Mouse (Mus musculus) midbrain, postnatal 0 days (tissue): ENCODE measurements around the gene Anxa4. TPM values are rescaled to one million over a fixed set of nuclear protein-coding genes. Genes with fewer than 3 reads are reported as not detected.

Source experiments
- ATAC-seq: fragments of 200-750 bp; cut with Nextera tagmentation; 2 replicates; pipeline ENCODE4 v1.8.0; 2017; ENCODE audit warnings: moderate number of reproducible peaks, mild to moderate bottlenecking, moderate TSS enrichment, moderate library complexity; ENCODE audit not compliant: low FRiP score
- DNase-seq: peaks from one replicate; pipeline ENCODE4 v3.0.0-alpha.2; 2015; ENCODE audit warnings: low spot score
- H3K27ac ChIP-seq: fragments of 300-500 bp; sonication (generic); 2 replicates; pipeline ENCODE4 v1.5.1; 2014; ENCODE audit warnings: low read depth, mild to moderate bottlenecking, low read length, mixed read lengths
- H3K27me3 ChIP-seq: fragments of 300-500 bp; sonication (generic); 2 replicates; pipeline ENCODE4 v1.6.1; 2014; ENCODE audit warnings: low read length, control low read depth, mixed read lengths; ENCODE audit not compliant: insufficient read depth
- H3K36me3 ChIP-seq: fragments of 300-500 bp; sonication (generic); 2 replicates; pipeline ENCODE4 v1.6.1; 2014; ENCODE audit warnings: low read length, control low read depth, mixed read lengths; ENCODE audit not compliant: insufficient read depth
- H3K4me1 ChIP-seq: fragments of 300-500 bp; sonication (generic); 2 replicates; pipeline ENCODE4 v1.6.1; 2014; ENCODE audit warnings: mild to moderate bottlenecking, control low read depth, antibody characterized with exemption, low read length, mixed read lengths; ENCODE audit not compliant: insufficient read depth
- H3K4me2 ChIP-seq: fragments of 300-500 bp; sonication (generic); 2 replicates; pipeline ENCODE4 v1.6.1; 2014; ENCODE audit warnings: low read depth, mild to moderate bottlenecking, low read length, mixed read lengths; ENCODE audit not compliant: poor library complexity, severe bottlenecking
- H3K4me3 ChIP-seq: fragments of 300-500 bp; sonication (generic); 2 replicates; pipeline ENCODE4 v1.5.1; 2014; ENCODE audit warnings: low read depth, mild to moderate bottlenecking, low read length, moderate library complexity
- H3K9ac ChIP-seq: fragments of 300-500 bp; sonication (generic); replicated peaks from 2 replicates; pipeline ENCODE4 v1.6.1; 2014; ENCODE audit warnings: mild to moderate bottlenecking, low read length, moderate library complexity, mixed read lengths; ENCODE audit not compliant: poor library complexity, severe bottlenecking
- H3K9me3 ChIP-seq: fragments of 300-500 bp; sonication (generic); 2 replicates; pipeline ENCODE4 v1.6.1; 2016; ENCODE audit warnings: low read length, control low read depth
- CTCF ChIP-seq: IDR thresholded peaks from 2 replicates; pipeline ENCODE4 v1.5.1; 2016; ENCODE audit warnings: antibody characterized with exemption, mild to moderate bottlenecking
- WGBS: fragments of 180-500 bp; shearing (Covaris S2); extraction: QIAGEN DNeasy Blood & Tissue Kit; methylation state at CpG from one replicate; pipeline ENCODE4 v1.1.7; 2014; 5-methylcytosine and 5-hydroxymethylcytosine counted together
- polyA plus RNA-seq: library from polyadenylated mRNA; unstranded; fragments of >200 nt; fragmentation: Nextera tagmentation; extraction: Ambion mirVana; gene quantifications from 2 replicates; pipeline ENCODE4 v1.2.1, GENCODE M21; 2015
- total RNA-seq: library from RNA; depleted of rRNA; stranded (reverse); fragments of >200 nt; gene quantifications from 2 replicates; pipeline ENCODE4 v1.2.3, GENCODE M21; 2014

Gene Anxa4
- total and polyA plus RNA-seq, 2 experiments from 2014 or later, result 3.9 to 5.0 TPM

DNA sequence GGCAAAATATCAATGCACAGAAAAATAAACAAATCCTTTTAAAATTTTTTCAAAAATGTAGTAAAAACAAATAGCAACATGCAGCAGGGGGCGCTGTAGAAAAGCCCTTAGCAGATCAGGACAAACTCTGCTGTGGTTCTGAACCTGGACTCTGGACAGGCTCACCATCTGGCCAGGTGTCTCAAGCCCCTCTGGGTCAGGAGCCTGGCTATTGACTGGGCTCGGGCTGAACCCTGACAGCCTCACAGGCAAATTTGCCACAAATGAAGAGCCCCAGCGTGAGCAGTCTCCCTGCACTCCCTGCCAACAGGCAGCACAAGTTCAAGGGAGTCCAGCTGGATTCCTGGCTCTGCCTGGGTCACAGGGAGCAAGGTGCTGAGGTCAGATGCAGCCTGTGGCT is 20.0 kb upstream of the Anxa4 start:
- no peak overlapping the region for H3K4me2 ChIP-seq
- no peak overlapping the region for H3K4me3 ChIP-seq
- 21% methylated on average over 3 of the region's 3 CpGs for WGBS
- no peak overlapping the region for H3K27ac ChIP-seq
- TF ChIP-seq CTCF, result peak; percentile 59
- H3K4me1 ChIP-seq, result peaks cover 5% of the 10 kb centered on the region
- H3K9me3 ChIP-seq, result no peaks in the 10 kb centered on the region
- H3K36me3 ChIP-seq, result no peaks in the 10 kb centered on the region
- H3K9ac ChIP-seq, result no peak overlapping the region
- no peaks in the 10 kb centered on the region for H3K27me3 ChIP-seq
- ATAC-seq, result no peak
- peak; percentile 26 for DNase-seq

GRCm38 (mm10) chr6:86812919-86813318 is 19.5 kb upstream of the Anxa4 start:
- Histone ChIP-seq H3K4me3 (no peak overlapping the region), H3K4me2 (no peak overlapping the region), H3K9me3 (no peaks in the 10 kb centered on the region), H3K9ac (no peak overlapping the region), H3K27me3 (no peaks in the 10 kb centered on the region), H3K27ac (no peak overlapping the region), H3K36me3 (no peaks in the 10 kb centered on the region), H3K4me1 (peaks cover 5% of the 10 kb centered on the region)
- 60% methylated on average over 4 of the region's 4 CpGs for WGBS
- no peak for ATAC-seq
- no peak for DNase-seq
- no peak for TF ChIP-seq CTCF

DNA sequence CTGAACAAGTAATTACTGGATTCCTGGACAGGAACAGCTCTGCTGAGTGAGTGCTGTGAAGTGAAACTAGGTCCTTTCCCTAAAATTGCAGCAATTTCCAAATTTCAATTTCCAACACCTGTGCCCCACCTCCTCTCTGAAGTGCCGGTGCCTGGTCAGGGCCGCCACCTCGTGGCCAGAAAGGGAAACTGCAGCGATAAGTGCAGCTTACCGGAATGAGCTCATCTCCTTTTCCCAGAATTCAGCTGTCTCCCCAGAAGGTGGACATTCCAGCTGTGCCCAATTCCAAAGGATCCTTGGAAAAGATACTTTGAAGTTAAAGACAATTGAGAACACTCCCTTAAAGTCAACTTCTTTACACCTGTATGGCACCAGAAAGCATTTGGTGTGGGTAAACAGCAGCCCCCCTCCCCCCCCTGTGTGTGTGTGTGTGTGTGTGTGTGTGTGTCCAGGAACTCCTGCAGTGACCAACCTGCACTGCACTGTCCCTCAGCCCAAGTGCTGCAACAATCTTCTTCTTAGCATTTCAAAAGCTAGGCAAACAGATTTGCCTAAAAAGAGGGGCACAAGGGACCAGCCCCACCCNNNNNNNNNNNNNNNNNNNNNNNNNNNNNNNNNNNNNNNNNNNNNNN is 13.2 kb upstream of the Anxa4 start:
- H3K27me3 ChIP-seq, result no peaks in the 10 kb centered on the region
- no peak overlapping the region for H3K27ac ChIP-seq
- peaks cover 5% of the 10 kb centered on the region for H3K4me1 ChIP-seq
- peak; percentile 98 for TF ChIP-seq CTCF
- H3K9ac ChIP-seq, result no peak overlapping the region
- H3K4me3 ChIP-seq, result no peak overlapping the region
- no peaks in the 10 kb centered on the region for H3K9me3 ChIP-seq
- no peaks in the 10 kb centered on the region for H3K36me3 ChIP-seq
- 2% methylated on average over 5 of the region's 5 CpGs for WGBS
- DNase-seq (peak; percentile 77), ATAC-seq (0 out of 2 replicates have a peak, but pooled peaks have one; percentile 50)
- no peak overlapping the region for H3K4me2 ChIP-seq

DNA sequence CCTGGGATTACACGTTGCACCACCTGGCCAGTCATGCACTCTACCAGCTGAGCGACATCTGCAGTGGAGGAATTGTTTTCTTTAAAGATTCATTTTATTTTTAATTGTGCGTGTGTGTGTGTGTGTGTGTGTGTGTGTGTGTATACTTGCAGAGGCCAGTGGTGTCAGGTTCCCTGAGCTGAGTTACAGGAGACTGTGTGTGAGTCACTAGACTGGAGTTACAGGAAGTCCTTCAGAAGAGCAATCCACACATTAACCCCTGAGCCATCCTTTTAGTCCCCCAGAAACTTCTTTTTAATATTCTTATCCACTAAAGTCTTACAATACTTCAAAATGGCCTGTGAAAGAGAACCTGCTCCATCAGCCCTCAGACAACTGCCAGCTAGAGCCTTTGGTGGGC is 11.3 kb upstream of the Anxa4 start:
- 86% methylated on average over 3 of the region's 3 CpGs for WGBS
- H3K27ac ChIP-seq, result no peak overlapping the region
- no peak overlapping the region for H3K9ac ChIP-seq
- no peak overlapping the region for H3K4me3 ChIP-seq
- no peak for TF ChIP-seq CTCF
- no peak for ATAC-seq
- no peaks in the 10 kb centered on the region for H3K4me1 ChIP-seq
- no peak overlapping the region for H3K4me2 ChIP-seq
- H3K27me3 ChIP-seq, result no peaks in the 10 kb centered on the region
- no peaks in the 10 kb centered on the region for H3K9me3 ChIP-seq
- no peaks in the 10 kb centered on the region for H3K36me3 ChIP-seq
- DNase-seq, result no peak

GRCm38 (mm10) chr6:86801431-86801830 is 8.0 kb upstream of the Anxa4 start:
- ATAC-seq, result no peak
- no peak overlapping the region for H3K4me3 ChIP-seq
- no peaks in the 10 kb centered on the region for H3K9me3 ChIP-seq
- no peaks in the 10 kb centered on the region for H3K4me1 ChIP-seq
- no peak for TF ChIP-seq CTCF
- H3K36me3 ChIP-seq, result no peaks in the 10 kb centered on the region
- no peak overlapping the region for H3K27ac ChIP-seq
- no peaks in the 10 kb centered on the region for H3K27me3 ChIP-seq
- no peak for DNase-seq
- no peak overlapping the region for H3K9ac ChIP-seq
- H3K4me2 ChIP-seq, result no peak overlapping the region
- 60% methylated on average over 11 of the region's 11 CpGs for WGBS

GRCm38 (mm10) chr6:86800467-86800866 is 7.1 kb upstream of the Anxa4 start:
- H3K4me2 ChIP-seq, result no peak overlapping the region
- no peak for TF ChIP-seq CTCF
- H3K36me3 ChIP-seq, result no peaks in the 10 kb centered on the region
- H3K9ac ChIP-seq, result no peak overlapping the region
- H3K4me3 ChIP-seq, result no peak overlapping the region
- WGBS, result 94% methylated on average over 3 of the region's 3 CpGs
- H3K9me3 ChIP-seq, result no peaks in the 10 kb centered on the region
- H3K27ac ChIP-seq, result no peak overlapping the region
- ATAC-seq (no peak), DNase-seq (no peak)
- H3K4me1 ChIP-seq, result no peaks in the 10 kb centered on the region
- no peaks in the 10 kb centered on the region for H3K27me3 ChIP-seq
